Mouse (Mus musculus): ENCODE measurements around the gene Cmc2. TPM values are rescaled to one million over a fixed set of nuclear protein-coding genes. Genes with fewer than 3 reads are reported as not detected.

The Cmc2 gene
- 26.5 and 28.7 TPM in 2 replicates for polyA plus RNA-seq (2015; fragmentation: Nextera tagmentation; extraction: Ambion mirVana)

DNA sequence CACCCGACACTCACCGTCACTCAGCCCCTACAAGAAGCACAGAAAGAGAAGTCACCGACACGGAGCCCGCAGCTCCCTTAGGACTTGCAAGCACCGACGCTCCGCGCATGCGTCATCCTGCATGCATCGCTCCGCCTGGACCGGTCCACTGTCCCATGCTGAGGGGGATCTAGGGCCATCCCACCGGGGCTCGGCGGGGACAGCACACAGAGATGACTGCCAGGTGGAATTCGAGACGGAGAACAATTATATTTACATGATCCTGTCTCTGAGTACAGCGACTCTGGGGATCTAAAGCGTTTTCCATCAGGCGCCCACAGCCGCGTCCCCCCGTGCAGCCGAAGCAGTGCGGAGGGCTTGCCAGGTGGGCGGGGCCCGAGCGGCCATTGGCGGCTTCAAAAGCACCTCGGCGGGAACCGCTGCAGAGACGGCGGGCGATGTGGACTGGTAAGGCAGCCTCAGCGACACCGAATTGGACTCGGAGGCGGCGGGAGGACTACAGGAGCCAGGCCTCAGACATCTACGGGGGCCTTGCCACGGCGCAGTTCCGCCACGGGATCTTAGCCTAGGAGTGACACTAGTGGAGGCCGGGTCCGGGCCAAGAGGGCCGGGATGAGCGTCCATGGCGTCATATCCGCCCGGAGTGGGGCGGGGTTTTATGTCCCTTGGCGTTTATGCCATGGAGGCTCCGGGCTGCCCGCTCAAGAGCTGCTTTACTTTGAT is at the start of gene Cmc2, which contains the start of gene Cenpn:
Gene Cmc2 (minus strand): TSS at position 119 of the 723 bp plus-strand sequence.
Gene Cenpn (plus strand): TSS at position 394 of the 723 bp plus-strand sequence.
- peak within 1 kb of the TSS; percentile 60 for H3K9ac ChIP-seq
- H3K27me3 ChIP-seq (replicated peaks) = no peaks in the 10 kb centered on the region
- peak; percentile 98 for ATAC-seq (replicated peaks)
- H3K4me3 ChIP-seq = peak within 1 kb of the TSS; percentile 77
- no peaks in the 10 kb centered on the region for H3K9me3 ChIP-seq
- peak within 1 kb of the TSS; percentile 83 for H3K4me2 ChIP-seq
- under 1% methylated on average over 57 of the region's 57 CpGs for WGBS
- peaks cover 15% of the 10 kb centered on the region for H3K4me1 ChIP-seq
- H3K36me3 ChIP-seq (replicated peaks) = no peaks in the 10 kb centered on the region
- peak within 1 kb of the TSS; percentile 83 for H3K27ac ChIP-seq

DNA sequence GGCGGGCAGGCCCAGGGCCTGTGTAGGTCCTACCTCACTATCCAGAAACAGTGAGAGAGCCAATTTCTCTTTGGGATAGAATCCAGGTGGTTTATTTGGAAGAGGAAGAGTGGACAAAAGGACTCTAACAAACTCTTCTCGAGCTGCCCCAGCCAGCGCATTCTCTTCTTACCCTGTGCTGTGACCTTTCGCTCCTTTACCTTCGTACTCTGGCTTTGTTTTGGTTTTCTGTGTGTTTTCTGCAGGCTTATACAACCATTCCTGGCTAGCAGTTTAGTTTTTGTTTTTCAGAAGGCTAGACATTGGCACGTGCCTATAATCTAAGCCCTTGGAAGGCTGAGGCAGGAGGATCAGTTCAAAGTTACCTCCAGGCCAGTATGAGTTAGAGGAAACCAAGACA is 48.3 kb upstream of the Cmc2 start:
- Histone ChIP-seq H3K9ac (no peak overlapping the region), H3K4me2 (no peak overlapping the region), H3K27me3 (replicated peaks) (no peaks in the 10 kb centered on the region), H3K36me3 (replicated peaks) (no peaks in the 10 kb centered on the region), H3K9me3 (no peaks in the 10 kb centered on the region), H3K4me3 (no peak overlapping the region), H3K27ac (no peak overlapping the region), H3K4me1 (no peaks in the 10 kb centered on the region)
- ATAC-seq (replicated peaks) = no peak
- WGBS = 85% methylated on average over 6 of the region's 6 CpGs

- 94% methylated on average over 9 of the region's 9 CpGs for WGBS
- H3K36me3 ChIP-seq (replicated peaks) = peaks cover 46% of the 10 kb centered on the region
- no peak for ATAC-seq (replicated peaks)
These were observed 33.2 kb upstream of the Cmc2 start for GRCm38 (mm10) chr8:116954415-116954814.

GRCm38 (mm10) chr8:116952428-116952827 is 31.2 kb upstream of the Cmc2 start:
- WGBS = 94% methylated on average over 8 of the region's 8 CpGs
- Histone ChIP-seq H3K27ac (no peak overlapping the region), H3K27me3 (replicated peaks) (no peaks in the 10 kb centered on the region), H3K4me1 (no peaks in the 10 kb centered on the region), H3K36me3 (replicated peaks) (peaks cover 33% of the 10 kb centered on the region), H3K4me3 (no peak overlapping the region), H3K9ac (no peak overlapping the region), H3K4me2 (no peak overlapping the region), H3K9me3 (no peaks in the 10 kb centered on the region)
- ATAC-seq (replicated peaks) = no peak

More at GRCm38 (mm10) chr8:116954415-116954814, 33.2 kb upstream of the Cmc2 start:
- Histone ChIP-seq H3K27ac (no peak overlapping the region), H3K4me1 (no peaks in the 10 kb centered on the region), H3K27me3 (replicated peaks) (no peaks in the 10 kb centered on the region), H3K9ac (no peak overlapping the region), H3K9me3 (no peaks in the 10 kb centered on the region), H3K4me3 (no peak overlapping the region), H3K4me2 (no peak overlapping the region)

DNA sequence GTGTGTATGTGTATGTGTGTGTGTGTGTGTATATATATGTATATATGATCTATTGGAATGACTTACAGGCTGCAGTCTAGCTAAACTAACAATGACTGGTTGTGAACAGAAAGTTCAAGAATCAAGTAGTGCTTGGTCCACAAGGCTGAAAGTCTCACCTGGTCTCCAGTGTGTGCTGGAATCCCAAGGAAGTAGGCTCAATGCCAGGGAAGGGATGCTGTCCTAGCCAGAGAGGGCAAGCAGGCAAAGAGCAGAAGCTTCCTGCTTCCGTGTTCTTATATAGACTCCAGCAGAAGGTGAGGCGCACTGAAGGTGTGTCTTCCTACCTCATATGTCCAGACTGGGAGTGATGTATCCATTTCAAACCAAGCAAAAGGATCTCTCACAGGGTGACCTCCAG is 30.5 kb upstream of the Cmc2 start:
- WGBS = 92% methylated on average over 2 of the region's 2 CpGs

GRCm38 (mm10) chr8:116951369-116951768 is 30.1 kb upstream of the Cmc2 start:
- Histone ChIP-seq H3K9me3 (no peaks in the 10 kb centered on the region), H3K4me3 (no peak overlapping the region), H3K4me1 (peaks cover 2% of the 10 kb centered on the region; the same call in 1 of the 2 replicates), H3K4me2 (no peak overlapping the region), H3K36me3 (replicated peaks) (peaks cover 23% of the 10 kb centered on the region), H3K27me3 (replicated peaks) (no peaks in the 10 kb centered on the region), H3K27ac (no peak overlapping the region), H3K9ac (no peak overlapping the region)
- WGBS = 73% methylated on average over 5 of the region's 5 CpGs
- no peak for ATAC-seq (replicated peaks)

More for the DNA sequence above, 30.5 kb upstream of the Cmc2 start:
- no peaks in the 10 kb centered on the region for H3K4me1 ChIP-seq
- peaks cover 27% of the 10 kb centered on the region for H3K36me3 ChIP-seq (replicated peaks)
- no peaks in the 10 kb centered on the region for H3K9me3 ChIP-seq
- H3K27me3 ChIP-seq (replicated peaks) = no peaks in the 10 kb centered on the region
- ATAC-seq (replicated peaks) = no peak
- H3K4me3 ChIP-seq = no peak overlapping the region
- H3K27ac ChIP-seq = no peak overlapping the region
- H3K4me2 ChIP-seq = no peak overlapping the region
- no peak overlapping the region for H3K9ac ChIP-seq

GRCm38 (mm10) chr8:116947589-116947988 is 26.3 kb upstream of the Cmc2 start:
- Histone ChIP-seq H3K27me3 (replicated peaks) (no peaks in the 10 kb centered on the region), H3K27ac (no peak overlapping the region), H3K4me2 (no peak overlapping the region), H3K9me3 (no peaks in the 10 kb centered on the region), H3K36me3 (replicated peaks) (no peaks in the 10 kb centered on the region), H3K9ac (no peak overlapping the region), H3K4me1 (peaks cover 25% of the 10 kb centered on the region), H3K4me3 (no peak overlapping the region)
- 89% methylated on average over 7 of the region's 7 CpGs for WGBS
- ATAC-seq (replicated peaks) = no peak

DNA sequence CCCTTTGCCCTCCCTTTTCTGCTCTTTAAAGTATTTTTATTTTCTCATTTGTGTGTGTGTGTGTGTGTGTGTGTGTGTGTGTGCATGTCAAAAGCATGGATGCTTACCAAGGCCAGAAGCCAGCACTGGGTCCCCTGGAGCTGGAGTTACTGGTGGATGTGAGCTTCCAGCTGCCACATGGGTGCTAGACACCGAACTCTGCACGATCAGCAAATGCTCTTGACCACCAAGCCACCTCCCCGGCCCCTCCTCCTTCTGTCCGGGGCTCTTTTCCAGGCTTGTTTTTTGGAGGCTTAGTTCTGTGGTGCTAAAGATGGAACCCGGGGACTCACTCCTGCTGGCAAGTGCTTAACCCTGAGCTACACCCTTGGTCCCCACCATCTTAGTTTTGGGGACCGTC is 25.6 kb upstream of the Cmc2 start:
- no peak for ATAC-seq (replicated peaks)

DNA sequence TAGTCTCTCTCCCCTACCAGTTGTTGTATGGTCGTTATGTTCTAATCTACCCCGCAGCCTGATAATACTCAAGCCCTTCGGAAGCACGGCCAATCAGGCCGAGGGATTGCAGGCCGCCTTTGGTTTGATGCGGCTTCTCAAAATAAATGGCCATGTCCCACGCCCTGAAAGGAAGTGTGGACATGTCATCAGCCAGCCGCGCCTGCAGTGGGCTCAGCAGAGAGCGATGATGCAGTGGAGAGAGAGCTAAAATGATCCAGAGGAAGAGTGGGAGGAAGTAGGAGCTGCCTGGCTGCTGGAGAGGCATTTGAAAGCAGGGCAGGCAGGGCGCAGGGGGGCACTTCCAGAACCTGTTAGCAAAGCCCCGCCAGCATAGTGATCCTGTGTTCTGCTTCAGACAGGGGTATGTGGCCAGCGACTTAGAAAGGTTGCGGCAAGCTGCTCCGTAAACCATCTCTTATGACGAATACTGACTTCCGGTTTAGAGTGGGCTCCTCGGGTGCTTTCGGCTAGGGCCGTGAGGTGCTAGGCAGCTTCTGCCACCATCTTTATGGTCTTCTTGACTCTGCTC is 25.1 kb upstream of the Cmc2 start:
- Histone ChIP-seq H3K27ac (no peak overlapping the region), H3K9me3 (no peaks in the 10 kb centered on the region), H3K4me2 (no peak overlapping the region), H3K36me3 (replicated peaks) (no peaks in the 10 kb centered on the region), H3K4me3 (no peak overlapping the region), H3K27me3 (replicated peaks) (no peaks in the 10 kb centered on the region), H3K4me1 (peaks cover 25% of the 10 kb centered on the region), H3K9ac (no peak overlapping the region)
- 86% methylated on average over 21 of the region's 21 CpGs for WGBS
- ATAC-seq (replicated peaks) = no peak

More for the DNA sequence above, 25.6 kb upstream of the Cmc2 start:
- Histone ChIP-seq H3K4me3 (no peak overlapping the region), H3K36me3 (replicated peaks) (no peaks in the 10 kb centered on the region), H3K9me3 (no peaks in the 10 kb centered on the region), H3K27me3 (replicated peaks) (no peaks in the 10 kb centered on the region), H3K4me1 (peaks cover 25% of the 10 kb centered on the region), H3K9ac (no peak overlapping the region), H3K4me2 (no peak overlapping the region), H3K27ac (no peak overlapping the region)
- WGBS = 88% methylated on average over 6 of the region's 6 CpGs

DNA sequence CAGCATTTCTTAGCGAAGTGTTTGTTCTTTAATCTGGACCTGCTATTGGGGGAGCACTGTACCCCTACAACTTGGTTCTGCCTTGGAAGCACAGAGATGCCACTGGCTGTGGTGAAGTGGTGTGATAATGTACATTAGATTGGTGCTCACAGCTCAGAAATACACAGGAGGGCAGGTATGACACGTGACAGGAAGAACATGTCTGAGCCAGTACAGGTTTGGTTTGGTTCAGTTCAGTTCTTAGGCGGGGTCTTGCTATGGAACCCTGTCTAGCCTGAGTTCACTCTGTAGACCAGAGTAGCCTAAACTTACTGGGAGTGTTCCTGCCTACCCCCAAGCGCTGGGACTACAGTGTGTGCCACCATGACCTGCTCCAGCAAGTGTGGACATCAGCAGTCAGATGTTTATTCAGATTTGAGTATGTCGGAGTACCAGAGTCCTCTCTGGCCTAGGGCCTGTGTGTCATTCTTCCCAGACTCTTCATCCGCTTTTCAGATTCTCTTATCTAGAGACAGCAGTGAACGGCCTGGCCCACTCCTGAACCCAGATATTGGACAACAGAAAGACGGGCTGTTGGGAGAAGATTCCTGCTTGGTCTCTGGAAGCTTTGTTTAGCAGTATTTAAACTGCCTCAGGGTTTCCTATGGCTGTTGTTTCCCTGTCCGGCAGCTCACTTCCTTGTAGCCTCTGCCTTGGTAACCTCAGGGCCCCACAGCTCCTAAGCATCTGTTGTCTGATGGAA is 24.1 kb upstream of the Cmc2 start:
- Histone ChIP-seq H3K27me3 (replicated peaks) (no peaks in the 10 kb centered on the region), H3K4me1 (peaks cover 25% of the 10 kb centered on the region), H3K4me2 (0 out of 2 replicates have a peak overlapping the region, but pooled peaks have one; percentile 81), H3K27ac (no peak overlapping the region), H3K4me3 (no peak overlapping the region), H3K9me3 (no peaks in the 10 kb centered on the region), H3K36me3 (replicated peaks) (no peaks in the 10 kb centered on the region), H3K9ac (peak overlapping the region; percentile 80)
- WGBS = 92% methylated on average over 9 of the region's 9 CpGs
- no peak for ATAC-seq (replicated peaks)

DNA sequence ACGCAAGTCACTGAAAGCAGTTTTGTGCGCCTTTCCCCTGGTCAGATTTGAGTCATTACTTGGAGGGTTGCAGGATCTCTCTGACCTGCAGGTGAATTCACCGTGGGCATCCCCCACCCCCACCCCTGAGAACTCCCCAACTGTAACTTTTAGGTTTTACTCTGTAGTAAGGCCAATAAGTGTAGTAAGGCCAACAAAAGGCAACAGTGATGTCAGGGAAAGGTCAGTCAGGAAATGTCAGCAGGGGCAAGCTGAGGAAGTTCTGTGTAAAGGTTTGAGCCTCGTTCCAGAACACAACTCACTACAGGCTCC is 23.1 kb upstream of the Cmc2 start:
- H3K9ac ChIP-seq = peak overlapping the region; percentile 80
- H3K27ac ChIP-seq = no peak overlapping the region
- no peaks in the 10 kb centered on the region for H3K27me3 ChIP-seq (replicated peaks)
- peak overlapping the region; percentile 75 for H3K4me3 ChIP-seq
- peak overlapping the region; percentile 81 for H3K4me2 ChIP-seq
- no peaks in the 10 kb centered on the region for H3K36me3 ChIP-seq (replicated peaks)
- peaks cover 25% of the 10 kb centered on the region for H3K4me1 ChIP-seq
- H3K9me3 ChIP-seq = no peaks in the 10 kb centered on the region
- WGBS = 16% methylated on average over 4 of the region's 4 CpGs
- ATAC-seq (replicated peaks) = no peak

- peak overlapping the region; percentile 81 for H3K4me2 ChIP-seq
These were observed 22.5 kb upstream of the Cmc2 start for GRCm38 (mm10) chr8:116943555-116944384.

More at GRCm38 (mm10) chr8:116943555-116944384, 22.5 kb upstream of the Cmc2 start:
- Histone ChIP-seq H3K27me3 (replicated peaks) (no peaks in the 10 kb centered on the region), H3K4me3 (peak overlapping the region; percentile 75), H3K4me1 (peaks cover 25% of the 10 kb centered on the region), H3K27ac (peak overlapping the region; percentile 74), H3K9ac (peak overlapping the region; percentile 80), H3K36me3 (replicated peaks) (no peaks in the 10 kb centered on the region), H3K9me3 (no peaks in the 10 kb centered on the region)
- ATAC-seq (replicated peaks) = peak; percentile 82
- under 1% methylated on average over 62 of the region's 62 CpGs for WGBS
